Mouse (Mus musculus): Measurements from ENCODE around the gene Rapgef1. TPM values are rescaled to one million over a fixed set of nuclear protein-coding genes. Genes with fewer than 3 reads are reported as not detected.
"Not testable (repeated sequence)": the region's sequence is repeated elsewhere in the genome, so short reads cannot be mapped to it uniquely, and the experiment has no call there.

Gene Rapgef1
- total RNA-seq, 2 experiments from 2014 or later: 97.6 to 98.6 TPM

- DNase-seq: no peak
- intact Hi-C loops (cut with DNase I): no loop called here
These were observed 2.8 kb downstream of the Rapgef1 start for GRCm38 (mm10) chr2:29622126-29623005.

GRCm38 (mm10) chr2:29623247-29624090 is 3.9 kb downstream of the Rapgef1 start:
- intact Hi-C loops (cut with DNase I): no loop called here
- DNase-seq: no peak

DNA sequence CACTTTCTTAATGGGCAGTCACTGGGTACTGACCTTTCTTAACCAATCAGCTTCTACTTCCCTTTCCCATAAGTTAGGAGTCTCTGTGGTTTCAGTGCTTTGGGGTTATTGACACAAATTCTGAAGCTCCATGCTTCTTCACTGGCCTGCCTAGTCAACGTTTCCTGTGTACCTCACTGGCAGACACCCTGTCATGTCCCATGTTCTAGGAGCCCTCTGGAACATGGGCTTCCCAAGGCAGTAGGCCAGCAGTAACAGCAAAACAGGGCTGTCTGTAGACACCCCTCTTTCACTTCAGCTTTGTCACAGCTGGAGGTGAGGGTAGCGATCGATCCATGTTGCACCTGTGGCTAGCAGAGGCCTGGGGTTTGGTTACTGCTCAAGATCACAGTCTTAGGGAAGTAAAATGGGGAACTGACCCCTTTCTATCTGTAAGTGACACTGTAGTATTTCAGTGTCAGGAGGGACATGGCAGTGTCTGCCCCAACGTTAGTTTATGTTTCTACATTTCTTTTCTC is 4.6 kb downstream of the Rapgef1 start:
- intact Hi-C loops (cut with DNase I): no loop called here
- peak in 1 of 2 experiments; percentile 40 for DNase-seq

- intact Hi-C loops (cut with DNase I): no loop called here
- DNase-seq: peak; percentile 62 to 72
These were observed 5.2 kb downstream of the Rapgef1 start for GRCm38 (mm10) chr2:29624739-29625138.

DNA sequence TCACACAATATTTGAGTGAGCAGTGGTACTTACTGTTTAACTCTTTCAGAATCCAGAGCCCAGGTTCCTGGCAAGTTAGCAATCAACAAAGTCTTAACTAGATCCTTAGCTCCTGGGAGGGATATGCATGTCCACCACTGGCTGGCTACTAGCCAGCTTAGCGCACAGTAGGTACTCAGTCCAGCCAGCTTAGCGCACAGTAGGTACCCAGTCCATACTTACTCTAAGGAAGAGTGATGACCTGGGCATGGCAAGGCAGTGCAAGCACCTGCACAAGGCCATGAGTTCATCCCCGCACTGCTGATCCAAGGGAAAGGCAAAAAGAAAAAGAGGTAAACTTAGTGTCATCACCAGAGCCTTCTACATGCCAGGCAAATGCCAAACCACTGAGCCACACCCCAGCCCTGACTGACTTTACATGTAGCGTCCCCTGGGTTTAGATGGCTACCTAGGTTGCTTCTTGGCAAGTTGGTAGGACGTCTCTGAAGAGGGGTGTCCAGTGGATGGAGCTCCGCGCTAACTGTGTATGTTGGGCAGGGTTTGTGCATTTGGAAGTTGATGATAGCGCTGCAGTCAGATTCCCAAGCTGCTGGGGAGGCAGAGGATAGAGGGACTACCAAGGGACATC is 6.2 kb downstream of the Rapgef1 start:
- intact Hi-C loops (cut with DNase I): no loop called here
- DNase-seq: no peak

DNA sequence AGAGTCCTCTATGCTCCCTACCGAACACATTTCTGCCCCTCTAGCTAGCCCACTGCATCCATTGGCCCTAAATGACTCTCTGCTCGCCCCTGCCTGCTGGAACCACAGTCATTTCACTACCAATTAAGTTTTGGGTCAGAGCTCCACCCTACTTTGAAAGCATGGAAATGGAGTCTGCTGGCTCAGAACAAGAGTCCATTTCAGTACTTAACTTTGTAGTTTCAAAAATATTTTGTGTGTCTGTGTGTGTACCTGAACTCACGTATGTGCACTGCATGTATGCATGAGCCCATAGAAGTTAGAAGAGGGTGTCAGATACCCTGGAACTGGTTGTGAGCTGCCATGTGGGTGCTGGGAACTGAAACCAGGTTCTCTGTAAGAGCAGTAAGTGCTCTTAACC is 7.8 kb downstream of the Rapgef1 start:
- DNase-seq: no peak
- intact Hi-C loops (cut with DNase I): no loop called here

GRCm38 (mm10) chr2:29628186-29628585 is 8.7 kb downstream of the Rapgef1 start:
- peak in 1 of 2 experiments; percentile 27 for DNase-seq

GRCm38 (mm10) chr2:29628763-29629181 is 9.3 kb downstream of the Rapgef1 start:
- intact Hi-C loops (cut with DNase I): no loop called here
- peak in 1 of 2 experiments; percentile 8 for DNase-seq

More at GRCm38 (mm10) chr2:29628186-29628585, 8.7 kb downstream of the Rapgef1 start:
- intact Hi-C loops (cut with DNase I): no loop called here

GRCm38 (mm10) chr2:29629311-29629710 is 9.8 kb downstream of the Rapgef1 start:
- DNase-seq: peak in 1 of 2 experiments; percentile 45
- intact Hi-C loops (cut with DNase I): no loop called here

DNA sequence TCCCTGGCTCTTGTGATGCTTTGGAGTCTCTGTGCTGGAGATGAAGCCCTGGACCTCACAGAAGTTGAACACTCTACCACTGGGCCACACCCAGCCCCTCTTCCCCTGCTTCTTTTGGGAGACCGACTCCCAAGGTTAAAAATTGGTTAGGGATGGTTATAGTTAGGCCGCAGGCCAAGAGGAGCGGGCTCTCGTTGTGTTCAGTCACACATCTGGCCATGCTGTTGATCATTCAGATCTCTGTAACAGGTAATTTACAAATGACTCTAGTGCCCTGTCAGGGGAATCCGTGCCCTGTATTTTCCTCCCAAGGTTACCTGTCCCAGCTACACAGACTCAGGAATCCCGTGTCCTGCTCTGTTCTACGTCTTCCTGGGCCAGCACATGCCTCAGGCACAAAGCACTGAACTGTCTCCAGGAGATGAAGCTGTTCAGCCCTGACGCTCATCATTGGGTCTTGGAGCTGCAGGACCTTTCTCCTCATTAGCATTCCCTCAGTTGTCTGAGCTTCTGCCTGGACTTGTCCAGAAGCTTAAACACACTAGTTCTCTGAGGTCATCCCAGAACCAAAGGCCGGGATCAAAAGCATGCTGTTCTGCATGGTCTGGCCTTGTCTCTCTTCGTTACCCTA is 10.7 kb downstream of the Rapgef1 start:
- DNase-seq: peak in 1 of 2 experiments; percentile 6
- intact Hi-C loops (cut with DNase I): no loop called here

GRCm38 (mm10) chr2:29631020-29631419 is 11.5 kb downstream of the Rapgef1 start:
- intact Hi-C loops (cut with DNase I): no loop called here
- DNase-seq: peak in 1 of 2 experiments; percentile 0

DNA sequence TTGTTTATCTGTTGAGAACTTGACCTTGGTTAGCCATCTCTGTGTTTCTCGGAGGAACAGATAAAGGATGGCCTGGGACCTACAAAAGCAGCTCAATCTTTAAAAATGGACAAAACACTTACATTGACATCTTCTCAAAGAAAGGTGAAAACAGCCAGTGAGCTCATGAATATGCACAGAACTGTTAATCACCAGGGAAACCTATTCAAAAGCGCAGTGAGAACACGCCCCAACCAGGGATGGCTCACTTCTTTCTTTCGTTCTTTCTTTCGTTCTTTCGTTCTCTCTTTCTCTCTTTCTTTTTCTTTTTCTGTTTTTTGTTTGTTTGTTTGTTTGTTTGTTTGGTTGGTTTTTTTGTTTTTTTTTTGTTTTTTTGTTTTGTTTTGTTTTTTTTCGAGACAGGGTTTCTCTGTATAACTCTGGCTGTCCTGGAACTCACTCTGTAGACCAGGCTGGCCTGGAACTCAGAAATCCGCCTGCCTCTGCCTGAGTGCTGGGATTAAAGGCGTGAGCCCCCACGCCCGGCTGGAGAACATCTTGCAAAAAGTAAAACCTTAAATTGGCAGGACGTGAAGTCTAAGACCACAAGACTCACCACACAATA is 12.1 kb downstream of the Rapgef1 start:
- intact Hi-C loops (cut with DNase I): loop anchor here (2.0 kb wide), 1 partner anchor 17 kb away; no protein-coding TSS in a partner anchor
- not testable (repeated sequence) for DNase-seq

GRCm38 (mm10) chr2:29632168-29632662 is 12.7 kb downstream of the Rapgef1 start:
- DNase-seq: peak in 1 of 2 experiments; percentile 7
- intact Hi-C loops (cut with DNase I): loop anchor here (2.0 kb wide), 1 partner anchor 17 kb away; no protein-coding TSS in a partner anchor

DNA sequence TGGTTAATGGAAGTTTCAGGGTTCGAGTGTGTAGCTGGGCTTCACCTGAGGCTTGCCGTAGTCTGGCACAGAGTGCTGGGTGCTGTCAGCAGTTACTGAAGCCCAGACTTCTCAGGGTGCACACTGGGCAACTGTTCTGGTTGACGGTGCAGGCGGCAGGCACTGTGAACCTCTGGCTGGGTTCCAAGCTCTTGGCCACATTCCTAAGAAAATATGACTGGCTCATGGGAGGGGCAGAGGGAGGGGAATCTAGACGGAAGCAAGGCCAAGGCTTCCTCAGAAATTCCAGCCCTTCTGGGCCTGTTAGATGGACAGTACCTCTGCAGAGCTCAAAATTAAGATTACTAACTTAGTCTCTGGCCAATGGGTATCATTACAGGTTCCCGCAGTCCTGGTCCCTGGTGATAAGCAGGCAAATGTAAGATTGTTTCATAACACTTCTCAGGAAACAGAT is 13.6 kb downstream of the Rapgef1 start:
- intact Hi-C loops (cut with DNase I): loop anchor here (2.0 kb wide), 1 partner anchor 16 kb away; no protein-coding TSS in a partner anchor
- peak; percentile 86 to 87 for DNase-seq

DNA sequence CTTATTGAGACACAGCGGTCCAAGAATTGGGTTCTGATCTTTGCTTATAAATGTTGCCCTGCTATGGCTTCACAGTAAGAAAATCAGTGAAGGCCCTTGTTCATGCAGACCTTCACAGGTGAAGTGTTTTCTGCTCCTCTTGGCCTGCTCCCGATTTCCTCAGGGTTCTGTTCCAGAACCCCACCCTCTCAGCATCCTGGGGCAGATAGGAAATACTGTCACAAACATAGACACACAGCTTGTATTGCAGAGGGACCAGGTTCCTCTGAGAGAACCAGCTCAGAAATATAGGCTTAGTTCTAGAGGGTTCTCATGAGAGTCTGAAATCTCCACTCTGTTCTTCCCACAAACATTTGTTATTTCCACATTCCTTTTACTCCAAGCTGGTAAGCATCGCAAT is 14.3 kb downstream of the Rapgef1 start:
- peak in 1 of 2 experiments; percentile 27 for DNase-seq
- intact Hi-C loops (cut with DNase I): loop anchor here (2.0 kb wide), 1 partner anchor 15 kb away; no protein-coding TSS in a partner anchor

DNA sequence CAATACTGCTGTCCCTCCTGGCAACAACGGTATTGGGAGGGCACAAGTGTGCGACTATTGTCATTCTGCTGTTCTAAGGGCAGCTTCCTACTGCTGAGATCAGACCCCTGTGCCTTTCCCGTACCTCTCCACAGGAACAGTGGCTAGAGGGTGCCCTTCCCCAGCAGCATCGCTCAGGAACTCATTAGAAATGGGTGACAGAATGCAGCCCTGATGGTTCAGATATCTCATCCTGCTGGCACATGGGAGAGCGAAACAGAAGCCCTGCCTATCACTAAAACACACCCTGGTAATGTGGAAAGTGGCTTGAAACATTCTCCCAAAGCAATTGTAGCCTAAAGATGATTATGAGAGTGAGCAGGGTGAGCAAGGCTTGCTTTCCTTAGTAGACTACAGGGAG is 15.0 kb downstream of the Rapgef1 start:
- no peak for DNase-seq
- intact Hi-C loops (cut with DNase I): no loop called here

GRCm38 (mm10) chr2:29635966-29636507 is 16.5 kb downstream of the Rapgef1 start:
- no peak for DNase-seq
- intact Hi-C loops (cut with DNase I): no loop called here

DNA sequence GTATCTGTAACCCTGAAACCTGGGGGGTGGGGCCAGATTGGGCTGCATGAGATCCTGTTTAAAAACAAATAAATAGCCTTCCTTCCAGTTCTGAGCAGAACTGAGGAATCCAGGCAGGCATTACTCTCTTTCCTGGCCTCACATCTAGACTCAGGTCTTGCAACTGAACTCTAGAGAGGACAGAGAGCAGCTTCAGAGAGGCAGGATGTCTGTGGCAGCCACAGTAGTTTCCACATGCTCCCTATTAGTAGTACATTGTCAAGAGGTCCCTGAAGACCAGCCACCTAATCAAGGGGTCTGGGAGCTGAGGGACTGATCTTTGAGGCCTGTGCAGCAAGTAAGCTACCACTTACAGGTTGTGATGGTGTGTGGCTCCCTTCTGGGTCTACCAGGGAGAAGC is 18.0 kb downstream of the Rapgef1 start:
- no peak for DNase-seq
- intact Hi-C loops (cut with DNase I): no loop called here

DNA sequence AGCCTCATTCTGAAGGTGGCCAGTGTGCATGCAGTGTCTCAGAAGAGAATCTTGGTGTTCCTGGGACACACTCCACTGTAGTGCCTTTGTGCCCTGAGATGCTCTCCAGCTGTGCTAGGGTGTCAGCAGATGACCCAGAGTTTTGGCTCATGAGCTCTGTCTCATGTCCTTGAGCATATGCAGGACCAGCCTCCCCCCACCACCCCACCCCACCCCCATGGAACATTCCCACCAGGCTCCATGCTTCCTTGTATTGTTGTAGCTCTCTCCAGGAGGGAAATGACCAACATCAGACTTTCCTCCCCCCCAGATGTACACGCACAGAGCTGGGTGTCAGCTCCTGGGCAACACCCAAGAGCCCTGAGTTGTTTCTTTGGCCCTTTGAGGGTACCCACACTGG is 19.9 kb downstream of the Rapgef1 start:
- intact Hi-C loops (cut with DNase I): no loop called here
- peak in 1 of 2 experiments; percentile 38 for DNase-seq

Measured in heart, postnatal 36 days (tissue).